Mouse (Mus musculus) ES-E14 (cell line): Measurements from ENCODE around the gene Arl4d. TPM values are rescaled to one million over a fixed set of nuclear protein-coding genes. Genes with fewer than 3 reads are reported as not detected.

Source experiments
- DNase-seq: peaks from one replicate; pipeline ENCODE4 v3.0.0-alpha.2; 2013; ENCODE audit warnings: low read depth, low spot score
- H3K27ac ChIP-seq: 2 replicates; pipeline ENCODE4 v1.5.1; 2012; ENCODE audit warnings: low read depth, mild to moderate bottlenecking, low read length, moderate library complexity, mixed read lengths; ENCODE audit not compliant: poor library complexity, insufficient read depth, severe bottlenecking
- H3K36me3 ChIP-seq: 2 replicates; pipeline ENCODE4 v1.6.1; 2012; ENCODE audit warnings: mild to moderate bottlenecking, low read length, moderate library complexity, mixed read lengths; ENCODE audit not compliant: control insufficient read depth, poor library complexity, insufficient read depth, severe bottlenecking
- H3K4me1 ChIP-seq, 2 experiments: fragments of 150-350 bp in 1 of 2; sonication (generic) in 1 of 2; 2 replicates each; pipeline ENCODE4 v1.6.1; 2012; ENCODE audit warnings: low read length in 2 of 2, mild to moderate bottlenecking in 1 of 2, mixed read lengths in 1 of 2; ENCODE audit not compliant: control insufficient read depth in 2 of 2, insufficient read depth in 2 of 2, poor library complexity in 1 of 2
- H3K4me3 ChIP-seq, 2 experiments: fragments of 150-350 bp in 1 of 2; sonication (generic) in 1 of 2; 2 replicates each; pipeline ENCODE4 v1.5.1; 2012; ENCODE audit warnings: low read length in 2 of 2, low read depth in 1 of 2, mild to moderate bottlenecking in 1 of 2, mixed read lengths in 1 of 2; ENCODE audit not compliant: insufficient read depth in 1 of 2, poor library complexity in 1 of 2, severe bottlenecking in 1 of 2
- H3K9ac ChIP-seq: 2 replicates; pipeline ENCODE4 v1.6.1; 2012; ENCODE audit warnings: low read depth, mild to moderate bottlenecking, low read length, mixed read lengths; ENCODE audit not compliant: poor library complexity, insufficient read depth, severe bottlenecking
- H3K9me3 ChIP-seq: fragments of 150-350 bp; sonication (generic); 2 replicates; pipeline ENCODE4 v1.6.1; 2012; ENCODE audit warnings: low read depth, mild to moderate bottlenecking, low read length; ENCODE audit not compliant: control insufficient read depth, insufficient read depth
- CHD2 ChIP-seq: IDR thresholded peaks from 2 replicates; pipeline ENCODE4 v1.6.1; 2014; ENCODE audit warnings: mild to moderate bottlenecking, low read depth, low read length, inconsistent platforms
- HCFC1 ChIP-seq: IDR thresholded peaks from 2 replicates; pipeline ENCODE4 v1.6.1; 2012; ENCODE audit warnings: low read length, inconsistent platforms, borderline replicate concordance; ENCODE audit not compliant: insufficient read depth
- MAFK ChIP-seq: IDR thresholded peaks from 2 replicates; pipeline ENCODE4 v1.6.1; 2014; ENCODE audit warnings: mild to moderate bottlenecking, low read depth, low read length, inconsistent platforms; ENCODE audit not compliant: insufficient read depth
- ZC3H11A ChIP-seq: IDR thresholded peaks from 2 replicates; pipeline ENCODE4 v1.6.1; 2012; ENCODE audit warnings: low read depth, mild to moderate bottlenecking, inconsistent platforms, low read length, borderline replicate concordance
- ZNF384 ChIP-seq: IDR thresholded peaks from 2 replicates; pipeline ENCODE4 v1.6.1; 2012; ENCODE audit warnings: low read depth, low read length, inconsistent platforms
- in situ Hi-C, 2 experiments: fragments of 600-800 bp; cut with MboI; formaldehyde crosslinking; loops; one replicate each; pipeline ENCODE4 v1.15.1; 2025; ENCODE audit warnings: low sequenced_read_pairs in 2 of 2, inconsistent platforms in 1 of 2; ENCODE audit not compliant: unreplicated experiment in 2 of 2
- total RNA-seq: library from RNA; depleted of rRNA; stranded (reverse); fragments of 300-350 nt; gene quantifications from 2 replicates; pipeline ENCODE4 v1.2.3, GENCODE M21; 2012

Gene Arl4d
- total RNA-seq, 1 experiment: 13.8 TPM

GRCm38 (mm10) chr11:101675349-101675748, 10.0 kb downstream of the Arl4d start:
- Histone ChIP-seq H3K4me1 (peaks cover 8 to 17% of the 10 kb centered on the region in 2 experiments), H3K36me3 (no peaks in the 10 kb centered on the region), H3K27ac (no peak overlapping the region), H3K4me3 (no peak overlapping the region), H3K9ac (no peak overlapping the region), H3K9me3 (no peaks in the 10 kb centered on the region)
- in situ Hi-C loops: no loop called here
- DNase-seq: no peak
- TF ChIP-seq CHD2: no peak

GRCm38 (mm10) chr11:101677655-101678054, 12.3 kb downstream of the Arl4d start:
- no peak for DNase-seq
- no peaks in the 10 kb centered on the region; the same call in 1 of the 2 replicates for H3K36me3 ChIP-seq
- H3K27ac ChIP-seq: no peak overlapping the region
- no peaks in the 10 kb centered on the region for H3K9me3 ChIP-seq
- TF ChIP-seq HCFC1 (no peak), CHD2 (no peak), MAFK (no peak), ZC3H11A (no peak), ZNF384 (no peak)
- in situ Hi-C loops: no loop called here
- no peak overlapping the region for H3K9ac ChIP-seq
- H3K4me1 ChIP-seq: peaks cover 17 to 25% of the 10 kb centered on the region in 2 experiments
- no peak overlapping the region for H3K4me3 ChIP-seq

- Histone ChIP-seq H3K4me3 (no peak overlapping the region), H3K4me1 (peaks cover 14 to 29% of the 10 kb centered on the region in 2 experiments), H3K9ac (no peak overlapping the region), H3K9me3 (no peaks in the 10 kb centered on the region), H3K36me3 (no peaks in the 10 kb centered on the region; the same call in 1 of the 2 replicates), H3K27ac (no peak overlapping the region)
- TF ChIP-seq ZNF384 (no peak), ZC3H11A (no peak), HCFC1 (no peak), CHD2 (no peak), MAFK (no peak)
- in situ Hi-C loops: no loop called here
- DNase-seq: no peak
Observed at GRCm38 (mm10) chr11:101678770-101679169, 13.4 kb downstream of the Arl4d start.

- in situ Hi-C loops: no loop called here
- peak overlapping the region; percentile 93 for H3K27ac ChIP-seq
- no peaks in the 10 kb centered on the region; the same call in 1 of the 2 replicates for H3K36me3 ChIP-seq
- H3K9ac ChIP-seq: no peak overlapping the region
- no peak for DNase-seq
- TF ChIP-seq CHD2 (no peak), ZNF384 (peak; percentile 75), MAFK (no peak)
- H3K9me3 ChIP-seq: no peaks in the 10 kb centered on the region
- no peak overlapping the region for H3K4me3 ChIP-seq
- peaks cover 14 to 28% of the 10 kb centered on the region in 2 experiments for H3K4me1 ChIP-seq
Observed at GRCm38 (mm10) chr11:101679907-101680306, 14.6 kb downstream of the Arl4d start.

GRCm38 (mm10) chr11:101680634-101681325, 15.4 kb downstream of the Arl4d start:
- H3K27ac ChIP-seq: peak overlapping the region; percentile 93
- peak overlapping the region; percentile 20; the same call in 1 of the 2 replicates for H3K9ac ChIP-seq
- TF ChIP-seq MAFK: no peak
- TF ChIP-seq HCFC1: no peak
- TF ChIP-seq ZC3H11A: no peak
- no peak for TF ChIP-seq CHD2
- TF ChIP-seq ZNF384: no peak
- no peak overlapping the region for H3K4me3 ChIP-seq
- H3K36me3 ChIP-seq: no peaks in the 10 kb centered on the region; the same call in 1 of the 2 replicates
- in situ Hi-C loops: no loop called here
- DNase-seq: no peak
- peaks cover 12 to 25% of the 10 kb centered on the region in 2 experiments for H3K4me1 ChIP-seq
- H3K9me3 ChIP-seq: no peaks in the 10 kb centered on the region
